Mouse (Mus musculus) lung, adult 2 months (tissue): Measurements from ENCODE around the gene Rnf180.

Experiments
- CTCF ChIP-seq: fragments of 200-500 bp; IDR thresholded peaks from 2 replicates; pipeline ENCODE4 v1.5.1; 2011; ENCODE audit warnings: mild to moderate bottlenecking, low read length, control low read depth; ENCODE audit not compliant: insufficient read depth
- POLR2A ChIP-seq: fragments of 200-500 bp; IDR thresholded peaks from 2 replicates; pipeline ENCODE4 v1.6.1; 2011; ENCODE audit warnings: low read depth, mild to moderate bottlenecking, control low read depth, low read length, borderline replicate concordance; ENCODE audit errors: extremely low read depth

- TF ChIP-seq CTCF = no peak
- no peak for TF ChIP-seq POLR2A
Observed at GRCm38 (mm10) chr13:105266746-105267145, 27.9 kb downstream of the Rnf180 start.
